Mouse (Mus musculus) left cerebral cortex, adult 11 months (tissue): ENCODE results near the gene Grifin.

Experiments
- DNase-seq: peaks from one replicate; pipeline ENCODE4 v3.0.0; 2022; ENCODE audit warnings: low spot score

The Grifin gene

DNA sequence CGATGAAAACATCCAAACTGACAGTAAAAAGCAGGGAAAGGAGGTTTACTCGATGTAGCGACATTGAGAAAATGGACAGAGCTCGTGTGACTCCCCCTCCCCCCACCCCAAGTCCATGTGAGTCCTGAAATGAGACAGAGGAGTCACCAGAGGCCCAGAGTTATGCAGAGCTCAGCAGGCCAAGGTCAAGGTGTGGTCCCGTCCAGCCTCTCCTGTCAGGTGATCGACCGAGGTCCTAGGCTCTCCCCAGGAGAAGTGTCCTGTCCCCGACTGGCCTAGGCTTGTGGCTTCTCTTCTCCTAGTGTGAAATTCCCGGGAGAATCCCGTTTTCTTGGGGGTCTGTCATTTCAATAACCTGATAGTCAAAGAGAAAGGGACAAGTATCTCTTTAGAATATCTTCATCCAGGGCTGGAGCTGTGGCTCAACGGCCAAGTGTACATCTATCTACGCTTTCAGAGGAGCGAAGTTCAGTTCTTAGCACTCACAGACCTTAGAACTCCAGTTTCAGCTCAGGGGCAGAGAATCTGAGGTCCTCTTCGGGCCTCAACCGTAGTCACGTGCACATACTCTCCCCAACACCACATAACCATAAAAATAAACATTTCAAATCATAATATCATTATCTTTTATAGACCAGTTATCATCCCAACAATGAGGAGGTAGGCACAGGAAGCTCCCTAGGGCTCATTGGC, 24.4 kb upstream of the Grifin start:
- no peak for DNase-seq

DNA sequence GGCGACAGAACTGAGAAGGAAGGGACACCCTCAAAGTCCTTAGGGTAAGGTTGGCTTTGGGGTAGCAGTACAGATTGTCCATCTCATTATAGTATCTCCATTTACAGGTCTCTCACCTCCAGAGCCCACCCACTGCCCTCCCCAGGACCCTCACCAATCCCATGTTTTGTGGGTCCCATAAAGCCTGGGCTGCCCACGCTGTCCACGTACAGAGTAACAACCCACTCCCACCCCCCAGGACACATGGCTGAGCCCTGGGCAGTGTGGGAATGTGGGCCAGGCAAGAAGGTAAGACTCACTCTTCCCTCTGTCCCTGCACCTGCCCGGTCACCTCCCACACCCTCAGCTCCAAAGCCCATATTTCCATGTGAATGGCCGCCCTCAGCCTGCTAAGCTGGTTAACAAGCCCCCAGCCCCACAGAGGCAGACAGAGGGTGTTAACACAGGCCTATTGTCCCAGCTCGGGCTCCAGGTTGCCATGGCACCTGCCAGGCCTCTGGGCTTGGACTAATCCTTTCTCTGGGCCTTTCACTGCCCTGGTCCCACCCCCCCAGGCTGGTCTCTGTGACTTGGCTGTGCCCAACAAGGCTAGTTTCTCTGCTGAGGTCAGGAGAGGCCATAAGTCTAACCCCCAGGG, 19.0 kb upstream of the Grifin start:
- DNase-seq: no peak

DNA sequence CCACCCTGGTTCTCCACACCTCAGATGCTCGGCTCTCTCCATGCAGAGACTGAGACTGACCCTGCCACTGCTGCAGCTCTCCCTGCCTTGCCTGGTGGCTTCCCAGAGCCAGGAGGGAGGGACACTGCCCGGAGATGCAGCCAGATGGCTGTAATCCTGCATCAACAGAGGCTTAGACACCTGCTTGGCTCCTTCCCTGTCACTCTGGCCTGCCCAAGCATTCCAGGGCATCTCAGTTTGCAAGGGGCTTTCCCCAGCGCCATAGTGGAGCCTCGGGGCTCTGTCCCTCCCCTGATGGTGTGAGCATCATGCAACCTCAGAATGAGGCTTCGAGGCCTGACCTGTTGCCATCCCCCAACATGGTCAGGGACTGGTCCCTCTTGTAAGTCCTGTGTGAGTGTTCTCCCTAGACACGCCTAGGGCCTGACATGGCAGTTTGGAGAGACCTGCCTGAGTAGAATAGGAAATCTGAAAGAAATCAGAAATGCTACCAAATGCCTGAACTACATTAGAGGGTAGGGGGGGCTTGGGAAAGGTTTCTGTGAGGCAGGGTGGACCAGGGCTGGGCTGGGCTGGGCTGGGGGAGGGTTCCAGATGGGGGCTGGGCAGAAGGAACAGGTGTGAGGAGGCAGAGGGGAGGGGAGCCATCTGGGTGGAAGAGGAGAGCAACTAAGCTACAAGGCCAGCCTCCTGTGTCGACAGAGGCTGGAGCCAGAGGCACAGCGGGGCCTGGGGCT, 18.3 kb upstream of the Grifin start:
- no peak for DNase-seq

DNA sequence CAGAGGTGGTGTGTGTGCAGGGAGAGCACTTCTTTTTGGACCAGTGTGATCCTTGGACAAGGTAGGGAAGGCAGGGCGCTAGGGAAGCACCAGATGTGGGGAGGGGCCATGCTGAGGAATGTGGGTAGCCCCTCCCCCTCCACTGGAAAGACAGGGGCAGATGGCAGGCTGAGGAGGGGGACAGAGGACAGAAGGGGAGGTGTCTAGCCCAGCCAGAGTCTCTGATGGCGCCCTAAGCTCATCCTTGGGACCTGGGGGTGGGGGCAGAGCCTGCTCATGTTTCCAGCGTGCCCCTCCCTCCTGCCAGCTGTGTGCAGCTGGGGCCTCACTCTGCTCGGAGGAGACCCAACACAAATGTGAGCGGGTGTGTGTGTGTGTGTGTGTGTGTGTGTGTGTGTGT, 16.7 kb upstream of the Grifin start:
- DNase-seq: no peak

DNA sequence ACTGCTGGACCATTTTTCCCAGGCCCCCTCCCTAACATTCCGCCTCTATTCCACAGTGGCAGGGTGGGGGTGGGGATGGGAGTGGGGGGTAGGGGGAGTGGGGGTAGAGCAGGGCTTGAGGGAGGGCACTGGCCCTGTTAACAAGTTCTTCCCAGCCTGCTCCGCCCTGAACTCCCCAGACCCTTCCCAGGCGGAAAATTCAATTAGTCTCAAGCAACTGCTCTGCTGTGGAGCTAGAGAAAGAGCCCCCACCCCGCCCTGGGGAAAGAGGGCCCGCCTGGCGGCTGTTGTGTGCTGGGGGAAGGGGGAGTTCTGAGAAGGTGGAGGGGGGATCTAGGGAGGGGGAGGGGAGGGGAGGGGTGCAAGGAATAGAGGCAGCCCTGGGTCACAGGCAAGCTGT, 14.9 kb upstream of the Grifin start:
- DNase-seq: no peak

DNA sequence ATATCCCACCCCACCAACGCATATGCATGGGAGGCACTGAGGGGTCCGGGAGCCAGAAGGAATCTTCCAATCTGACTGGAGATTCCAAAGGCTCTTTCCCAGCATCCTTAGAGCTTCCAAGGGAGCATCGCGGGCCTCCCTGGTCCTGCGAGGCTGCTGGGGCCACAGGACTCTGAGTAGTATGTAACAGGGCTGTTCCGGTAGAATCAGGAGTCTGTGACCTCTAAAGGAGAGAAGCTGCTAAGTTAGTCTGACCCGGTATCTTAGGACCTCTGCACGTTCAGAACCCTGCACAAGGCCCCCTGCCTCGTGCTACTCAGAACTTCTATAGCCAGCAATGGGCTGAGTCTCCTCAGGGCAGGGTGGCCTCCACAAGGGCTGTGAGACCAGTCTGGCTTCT, 14.3 kb upstream of the Grifin start:
- DNase-seq: no peak

DNA sequence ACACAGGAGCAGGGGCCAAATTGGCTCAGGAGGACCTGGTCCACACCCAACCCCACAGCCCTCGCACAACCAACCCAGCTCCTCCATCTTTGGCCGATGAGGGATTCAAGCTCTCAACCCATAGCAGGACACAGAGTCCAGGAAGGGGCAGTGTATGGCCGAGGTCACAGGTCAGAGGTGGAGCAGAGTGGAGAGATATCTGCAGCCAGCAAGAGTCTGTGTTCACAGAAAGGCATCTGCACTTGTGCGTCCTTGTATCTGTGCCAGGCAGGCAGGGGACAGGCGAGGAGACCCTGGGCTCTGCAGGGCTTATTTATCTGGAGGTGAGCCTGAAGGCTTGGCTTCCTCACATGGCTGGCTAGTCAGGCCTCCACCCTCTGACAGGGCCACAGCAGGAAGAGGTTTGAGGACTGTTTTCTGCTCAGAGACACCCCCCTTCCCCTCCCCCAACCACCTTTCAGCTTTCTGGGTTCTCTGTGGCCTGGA, 10.6 kb upstream of the Grifin start:
- no peak for DNase-seq

DNA sequence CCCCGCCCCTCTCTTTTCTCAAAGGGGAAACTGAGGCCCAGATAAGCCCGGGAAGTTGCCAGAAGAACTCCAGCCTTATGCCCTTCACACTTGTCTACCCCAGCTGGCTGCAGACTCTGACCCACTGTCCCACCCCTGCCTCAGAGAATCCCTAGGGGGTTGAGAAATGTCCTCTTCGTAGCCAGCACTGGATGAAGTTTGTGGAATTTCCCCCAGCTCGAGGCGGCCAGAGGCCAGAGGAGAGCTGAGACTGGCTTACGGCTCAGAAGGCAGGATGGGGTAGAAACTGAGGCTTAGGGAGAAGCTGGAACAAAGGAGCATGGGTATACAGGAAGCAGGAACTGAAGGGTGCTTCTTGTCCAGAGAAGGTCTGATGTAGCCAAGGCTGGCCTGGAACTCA, 7.7 kb upstream of the Grifin start:
- DNase-seq: no peak

DNA sequence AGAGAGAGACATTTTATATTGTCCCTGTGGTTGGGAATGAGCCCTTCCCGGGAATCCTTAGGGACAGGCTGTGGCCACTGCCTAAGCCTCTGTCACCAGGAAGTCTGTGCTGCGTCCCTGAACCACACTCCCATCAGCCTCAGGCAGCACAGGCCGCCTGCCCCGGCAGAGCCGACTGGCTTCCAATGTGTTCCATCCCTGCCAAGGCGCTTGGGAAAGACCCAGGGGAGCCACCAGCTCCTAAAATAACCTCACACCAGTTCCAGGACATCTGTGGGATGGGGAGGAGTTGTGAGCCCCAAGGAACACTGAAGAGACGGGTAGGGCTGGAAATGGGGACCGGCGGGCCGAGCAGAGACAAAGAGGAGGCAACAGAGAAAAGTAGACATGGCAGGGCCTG, 6.8 kb upstream of the Grifin start:
- DNase-seq: no peak

DNA sequence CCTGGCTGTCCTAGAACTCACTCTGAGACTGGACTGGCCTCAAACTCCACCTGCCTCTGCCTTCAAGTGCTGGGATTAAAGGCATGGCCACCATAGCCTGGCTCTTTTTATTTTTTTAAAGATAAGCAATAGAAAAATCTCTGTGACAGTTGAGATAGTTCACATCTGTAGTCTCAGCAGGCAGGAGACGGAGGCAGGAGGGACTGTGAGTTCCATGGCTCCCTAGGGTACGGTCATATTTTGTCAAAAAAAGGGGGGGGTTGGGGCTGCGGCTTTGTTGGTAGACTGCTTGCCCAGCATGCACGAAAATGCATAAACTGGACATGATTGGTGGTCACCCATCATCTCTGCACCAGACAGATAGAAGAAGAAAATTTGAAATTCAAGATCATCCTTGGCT, 6.3 kb upstream of the Grifin start:
- DNase-seq: no peak

DNA sequence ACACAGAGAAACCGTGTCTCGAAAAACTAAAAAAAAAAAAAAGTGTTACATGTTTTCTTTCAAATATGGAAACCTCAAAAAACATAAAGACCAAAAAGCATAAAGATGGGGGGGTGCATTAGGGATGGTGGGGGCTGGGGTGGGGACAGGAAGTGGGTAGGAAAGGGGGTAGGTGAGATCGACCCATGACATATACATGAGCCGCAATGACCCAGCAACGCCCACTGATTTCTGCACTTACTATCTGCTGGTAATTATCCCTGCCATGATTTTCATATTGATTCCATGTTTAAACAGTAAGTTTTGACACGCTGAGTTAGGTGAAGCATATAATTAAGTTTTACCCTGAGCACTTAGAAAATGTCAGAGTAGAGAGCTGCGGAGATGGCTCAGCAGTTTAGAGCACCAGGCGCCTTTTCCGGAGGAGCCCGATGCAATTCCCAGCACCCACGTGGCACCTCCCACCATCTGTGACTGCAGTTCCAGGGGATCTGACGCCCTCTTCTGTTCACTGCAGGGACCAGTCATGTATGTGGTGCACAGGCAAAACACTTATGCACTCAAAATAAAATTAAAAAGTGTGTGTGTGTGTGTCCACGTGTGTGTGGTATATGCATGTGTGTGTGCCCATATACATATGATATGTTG, 5.5 kb upstream of the Grifin start:
- no peak for DNase-seq

DNA sequence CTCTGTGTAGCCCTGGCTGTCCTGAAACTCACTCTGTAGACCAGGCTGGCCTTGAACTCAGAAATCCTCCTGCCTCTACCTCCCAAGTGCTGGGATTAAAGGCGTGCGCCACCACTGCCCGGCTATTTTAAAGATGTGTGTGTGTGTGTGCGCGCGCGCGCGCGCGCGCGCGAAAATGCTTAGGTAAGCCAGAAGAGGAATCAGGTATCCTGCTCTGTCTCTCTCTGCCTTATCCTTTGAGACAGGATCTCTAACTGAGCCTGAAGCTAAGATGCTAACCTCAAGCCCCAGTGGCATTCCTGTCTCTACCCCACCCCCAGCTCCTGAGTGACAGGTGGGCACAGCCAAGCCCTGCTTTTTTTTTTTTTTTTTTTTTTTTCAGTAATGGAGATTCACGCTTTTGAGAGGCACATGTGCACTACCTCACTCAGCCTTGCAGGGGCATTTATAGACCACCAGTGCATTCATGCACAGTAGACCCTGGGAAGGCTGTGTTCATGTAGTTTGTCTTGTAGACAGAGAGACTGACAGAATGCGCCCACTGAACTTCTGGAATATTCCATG, 4.2 kb upstream of the Grifin start:
- DNase-seq: no peak

DNA sequence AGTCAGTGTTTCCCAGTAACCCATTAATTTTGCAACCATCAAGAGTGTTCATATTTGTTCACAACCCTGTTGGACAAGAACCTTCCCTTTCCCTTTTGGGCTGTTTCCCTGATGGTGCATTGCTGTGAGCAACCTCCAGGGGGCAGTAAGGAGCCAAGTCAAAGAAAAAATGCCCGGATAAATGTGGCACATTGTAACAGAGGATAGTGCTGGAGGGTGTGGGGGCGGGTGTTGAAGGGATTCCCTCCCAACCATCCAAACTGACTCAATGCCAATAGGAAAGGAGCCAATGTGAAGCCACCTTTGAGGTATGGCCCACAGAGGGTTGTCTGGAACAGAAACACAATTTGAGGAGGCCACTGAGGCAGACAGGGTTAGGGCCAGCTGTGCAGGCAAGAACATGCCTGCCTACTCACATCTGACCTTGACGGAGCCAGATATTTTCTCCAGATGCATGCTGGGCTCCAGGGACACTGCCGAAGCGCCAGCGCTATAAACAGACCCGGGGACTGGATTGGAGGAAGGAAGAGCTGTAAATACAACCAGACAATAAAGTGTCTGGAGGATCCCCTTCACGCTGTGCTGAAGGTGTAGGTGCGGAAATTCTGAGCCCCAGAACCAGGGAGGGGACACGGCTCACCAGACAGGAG, 3.6 kb upstream of the Grifin start:
- DNase-seq: no peak

DNA sequence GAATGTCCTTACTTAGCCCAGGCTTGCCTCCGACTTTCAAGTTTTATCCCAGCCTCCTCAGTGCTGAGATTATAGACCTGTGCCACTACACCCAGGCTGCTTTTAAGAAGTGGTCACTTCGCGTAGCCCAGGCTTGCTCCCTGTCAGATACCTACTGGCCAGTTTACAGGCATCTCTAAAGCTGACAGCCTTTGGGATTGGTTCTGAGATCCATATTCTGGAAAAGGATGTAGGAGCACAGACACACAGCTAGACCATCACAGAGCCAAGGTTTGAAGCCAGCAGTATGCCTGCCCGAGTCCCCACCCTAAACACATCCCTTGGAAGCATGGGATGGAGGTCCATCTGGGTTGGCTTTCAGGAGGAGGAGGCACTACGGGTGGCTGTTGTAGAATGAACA, 2.9 kb upstream of the Grifin start:
- DNase-seq: no peak

DNA sequence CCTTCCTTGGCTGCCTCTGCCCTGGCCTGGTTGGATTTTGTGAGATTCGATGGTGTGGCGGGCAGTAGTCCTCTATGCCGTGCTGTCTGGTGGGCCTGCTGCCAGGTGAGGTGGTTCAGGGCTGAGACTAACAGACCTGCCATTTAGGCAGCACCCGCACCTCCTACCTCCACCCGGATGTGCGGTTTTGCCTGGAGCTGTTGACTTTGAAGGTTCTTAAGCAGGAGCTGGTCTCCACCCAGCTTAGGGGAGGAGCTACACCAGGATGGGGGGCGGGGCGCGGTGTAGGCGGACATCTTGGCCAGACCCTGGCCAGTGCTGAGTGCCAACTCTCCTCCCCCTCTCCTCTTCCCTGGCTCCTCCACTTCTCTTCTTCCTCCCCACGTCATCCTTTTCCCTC, 2.5 kb upstream of the Grifin start:
- DNase-seq: no peak

DNA sequence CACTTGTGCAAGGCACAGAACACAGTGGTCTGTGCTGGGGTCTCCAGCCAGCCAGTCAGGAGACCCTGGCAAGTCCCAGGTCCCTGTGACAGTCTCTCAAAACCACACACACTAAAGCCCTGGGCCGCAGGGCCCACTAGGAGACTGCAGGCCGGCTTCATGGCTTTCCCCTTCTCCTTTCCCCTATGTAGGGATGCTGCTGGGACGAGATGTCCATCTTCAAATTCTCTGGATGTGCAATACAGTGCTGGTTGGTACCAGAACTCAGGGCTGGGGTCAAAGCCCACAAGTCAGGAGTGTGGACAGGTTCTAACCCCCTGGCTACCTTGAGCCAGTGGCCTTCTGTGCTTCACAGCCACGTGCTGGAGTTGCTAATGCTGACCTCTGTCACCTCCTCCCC, 1.4 kb upstream of the Grifin start:
- no peak for DNase-seq

DNA sequence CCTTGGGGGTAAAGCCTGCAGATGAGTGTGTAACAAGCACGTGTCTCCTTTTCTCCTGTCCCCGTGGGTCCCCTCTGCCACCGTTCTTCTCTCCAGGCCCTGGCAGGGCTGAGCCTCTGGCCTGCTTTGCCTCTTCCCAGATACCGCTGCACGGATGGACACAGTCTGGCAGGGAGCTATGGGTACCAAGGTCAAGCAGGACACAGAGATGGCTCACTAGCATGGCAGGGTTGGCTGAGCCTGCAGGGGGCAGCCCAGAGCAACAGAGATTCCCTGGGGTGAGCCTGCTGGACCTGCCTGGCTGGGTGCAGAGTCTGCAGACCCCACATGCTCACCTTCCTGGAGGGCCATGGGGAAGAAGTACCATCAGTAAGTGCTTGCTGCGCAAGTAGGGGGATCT, 985 bp upstream of the Grifin start:
- DNase-seq: peak; percentile 30

DNA sequence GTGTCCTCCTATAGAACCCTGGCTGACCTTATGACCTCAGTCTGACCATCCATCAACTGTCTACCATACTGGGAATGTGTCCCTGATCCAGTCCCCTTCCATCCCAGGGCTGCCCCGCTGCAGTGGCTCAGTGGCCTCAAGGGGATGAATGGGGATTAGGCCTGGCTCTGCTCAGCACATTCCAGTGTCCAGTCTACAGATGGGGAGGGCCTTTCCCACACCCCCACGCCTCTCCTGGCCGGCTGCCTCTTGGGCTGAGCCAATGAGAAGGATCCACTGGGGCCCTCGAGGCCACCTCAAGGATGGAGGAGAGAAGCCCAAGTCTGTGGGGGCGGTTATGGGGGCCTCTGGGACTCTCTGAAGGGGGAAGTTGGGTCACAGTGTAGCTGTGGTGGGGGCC, 580 bp upstream of the Grifin start:
- DNase-seq: peak; percentile 16

DNA sequence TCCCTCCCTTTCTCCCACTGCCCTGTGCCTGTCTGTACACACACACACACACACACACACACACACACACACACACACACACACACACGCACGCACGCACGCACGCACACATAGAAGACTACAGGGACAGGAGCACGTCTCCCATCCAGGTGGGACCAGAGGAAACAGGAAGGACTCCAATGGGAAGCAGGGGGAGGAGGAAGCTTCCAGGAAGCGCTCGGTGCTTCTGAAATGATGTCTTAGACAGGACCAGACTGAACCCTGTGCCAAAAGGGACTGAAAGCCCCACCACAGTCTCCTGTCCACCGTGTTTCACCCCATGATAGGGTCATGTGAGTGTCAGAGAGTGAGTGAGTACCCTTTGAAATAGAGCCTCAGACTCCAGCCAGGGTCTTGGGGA, 2.3 kb downstream of the Grifin start:
- no peak for DNase-seq

DNA sequence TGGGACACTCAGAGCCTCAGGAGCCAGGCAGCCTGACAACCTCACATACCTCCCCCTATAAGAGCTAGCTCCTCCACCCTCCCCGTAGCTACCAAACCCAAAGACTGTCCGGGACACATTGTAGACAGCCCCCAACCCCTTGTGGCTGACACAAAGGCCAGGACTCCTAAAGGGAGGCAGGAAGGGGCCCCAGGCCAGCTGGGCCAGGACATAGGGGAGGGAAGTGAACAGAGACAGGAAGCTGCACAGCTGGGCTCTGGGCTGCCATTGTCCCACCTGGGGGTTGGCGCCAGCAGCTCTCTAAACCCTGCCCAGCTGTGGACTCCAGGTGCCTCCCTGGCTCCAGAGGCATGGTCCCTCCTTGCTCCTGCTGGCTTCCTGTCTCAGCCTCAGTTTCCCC, 8.0 kb downstream of the Grifin start:
- no peak for DNase-seq

DNA sequence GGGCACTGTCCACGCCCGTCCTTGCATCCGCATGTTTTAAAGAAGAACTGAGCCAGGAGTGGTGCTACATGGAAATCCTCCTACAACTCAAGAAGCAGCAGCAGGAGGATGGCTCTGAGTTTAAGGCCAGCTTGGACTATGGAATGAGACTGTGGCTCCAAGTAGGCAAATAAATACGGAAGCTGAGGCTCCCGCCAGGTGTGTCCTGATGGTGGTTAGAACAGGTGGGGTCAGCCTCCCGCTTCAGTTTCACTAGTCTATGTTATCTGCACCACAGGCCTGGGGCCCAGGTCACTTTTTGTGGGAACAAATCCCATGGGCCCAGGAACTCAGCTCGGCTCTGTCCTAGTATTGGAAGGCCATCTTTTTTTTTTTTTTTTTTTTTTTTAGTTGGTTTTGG, 11.2 kb downstream of the Grifin start:
- no peak for DNase-seq
